In the genomic region with DNA sequence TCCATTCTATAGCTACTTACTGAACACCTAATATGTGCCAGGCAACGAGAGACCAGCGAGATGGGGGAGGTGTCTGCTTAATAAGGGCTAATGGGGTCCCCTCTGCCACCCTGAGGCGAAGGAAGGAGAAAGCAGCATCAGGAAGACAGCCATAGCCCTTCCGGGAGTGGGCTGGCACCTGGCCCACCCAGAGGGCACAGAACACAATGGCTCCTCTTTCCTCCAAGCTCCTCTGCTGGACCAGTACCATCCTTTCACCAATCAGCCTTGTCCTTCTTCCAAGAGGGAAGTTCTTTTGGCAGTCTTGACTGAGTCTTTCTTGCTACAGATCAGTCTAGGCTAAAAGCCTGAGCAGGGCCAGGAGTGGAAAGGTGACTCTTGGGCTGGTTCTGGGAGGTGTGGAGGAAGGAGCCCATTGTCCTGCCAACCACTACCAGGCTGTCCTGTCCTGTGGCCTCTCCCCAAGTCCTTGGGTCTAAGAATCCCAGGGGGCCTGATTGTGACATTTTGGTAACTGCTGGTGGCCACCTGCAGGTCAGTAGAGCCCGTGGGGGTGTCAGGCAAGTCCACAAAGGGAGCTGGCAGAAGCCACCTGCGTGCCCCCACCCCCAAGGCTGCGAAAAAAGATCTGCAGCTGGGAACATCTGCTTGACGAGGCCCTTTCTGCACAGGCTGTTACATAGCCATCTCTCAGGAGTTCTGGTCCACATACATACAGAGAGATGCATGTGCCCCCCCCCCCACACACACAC, we compare ENCODE assay signal across 7 mouse cellular contexts. TPM values are rescaled to one million over a fixed set of nuclear protein-coding genes. Genes with fewer than 3 reads are reported as not detected.
DNase-seq lines count a peak whose midpoint lies in the region; ATAC-seq lines count a peak whose summit lies in the region.

No protein-coding gene starts in this region.

- peaks cover 53% of the 10 kb centered on the region for H3K27me3 ChIP-seq in embryonic facial prominence, embryonic 13.5 days
- peaks cover 39% of the 10 kb centered on the region for H3K27me3 ChIP-seq in intestine, embryonic 14.5 days (replicated peaks; ENCODE audit: control insufficient read depth, insufficient read depth, low read length)
- peaks cover 26% of the 10 kb centered on the region for H3K27me3 ChIP-seq in neural tube, embryonic 15.5 days (replicated peaks)

- 21% methylated on average over 8 of the region's 8 CpGs for WGBS in embryonic facial prominence, embryonic 13.5 days
- WGBS in intestine, embryonic 14.5 days, result 34% methylated on average over 8 of the region's 8 CpGs
- WGBS in neural tube, embryonic 15.5 days, result 15% methylated on average over 8 of the region's 8 CpGs

- H3K27ac ChIP-seq in embryonic facial prominence, embryonic 13.5 days, result no peak overlapping the region
- no peak overlapping the region for H3K27ac ChIP-seq in intestine, embryonic 14.5 days (ENCODE audit: low read depth)
- peak overlapping the region; percentile 83 for H3K27ac ChIP-seq in neural tube, embryonic 15.5 days (replicated peaks)

- peak overlapping the region; percentile 78 for H3K4me2 ChIP-seq in embryonic facial prominence, embryonic 13.5 days
- H3K4me2 ChIP-seq in intestine, embryonic 14.5 days (ENCODE audit: low read length), result peak overlapping the region; percentile 54
- peak overlapping the region; percentile 80 for H3K4me2 ChIP-seq in neural tube, embryonic 15.5 days

- no peaks in the 10 kb centered on the region for H3K36me3 ChIP-seq in embryonic facial prominence, embryonic 13.5 days
- H3K36me3 ChIP-seq in intestine, embryonic 14.5 days (ENCODE audit: control insufficient read depth, insufficient read depth, low read length), result no peaks in the 10 kb centered on the region
- no peaks in the 10 kb centered on the region for H3K36me3 ChIP-seq in neural tube, embryonic 15.5 days

- H3K9ac ChIP-seq in embryonic facial prominence, embryonic 13.5 days, result peak overlapping the region; percentile 61
- no peak overlapping the region for H3K9ac ChIP-seq in intestine, embryonic 14.5 days (ENCODE audit: low read length)
- peak overlapping the region; percentile 50 for H3K9ac ChIP-seq in neural tube, embryonic 15.5 days (replicated peaks)

- H3K4me1 ChIP-seq in embryonic facial prominence, embryonic 13.5 days, result peaks cover 17% of the 10 kb centered on the region
- peaks cover 9% of the 10 kb centered on the region; the same call in 1 of the 2 replicates for H3K4me1 ChIP-seq in intestine, embryonic 14.5 days (replicated peaks; ENCODE audit: control insufficient read depth, insufficient read depth, low read length)
- peaks cover 64% of the 10 kb centered on the region for H3K4me1 ChIP-seq in neural tube, embryonic 15.5 days

- DNase-seq in left cerebral cortex, postnatal 4 days, result peak; percentile 67
- DNase-seq in left cerebral cortex, adult 18-20 months (ENCODE audit: low spot score in 2 of 2), result no peak
- no peak for DNase-seq in intestine, embryonic 14.5 days (ENCODE audit: low spot score)
- DNase-seq in frontal cortex, postnatal 14 days (ENCODE audit: low spot score in 2 of 2), result no peak
- no peak for DNase-seq in gastrocnemius, adult 18-20 months (ENCODE audit: low spot score)

- ATAC-seq in embryonic facial prominence, embryonic 13.5 days (ENCODE audit: insufficient number of reproducible peaks, insufficient read depth, low FRiP score, low TSS enrichment, low read depth), result no peak
- no peak for ATAC-seq in intestine, embryonic 14.5 days (replicated peaks; ENCODE audit: low FRiP score, low TSS enrichment, low read depth)
- peak; percentile 14 for ATAC-seq in neural tube, embryonic 15.5 days (ENCODE audit: low FRiP score)

- peak overlapping the region; percentile 45 for H3K4me3 ChIP-seq in embryonic facial prominence, embryonic 13.5 days
- H3K4me3 ChIP-seq in intestine, embryonic 14.5 days (ENCODE audit: low read depth, low read length), result peak overlapping the region; percentile 34
- peak overlapping the region; percentile 39 for H3K4me3 ChIP-seq in neural tube, embryonic 15.5 days (replicated peaks)

- intact Hi-C loops in left cerebral cortex, postnatal 4 days (cut with DNase I), result loop anchor here (10.0 kb wide), 1 partner anchor 76 kb away; no protein-coding TSS in a partner anchor

- H3K9me3 ChIP-seq in embryonic facial prominence, embryonic 13.5 days, result no peaks in the 10 kb centered on the region
- no peaks in the 10 kb centered on the region for H3K9me3 ChIP-seq in intestine, embryonic 14.5 days (ENCODE audit: control insufficient read depth, low read length)
- no peaks in the 10 kb centered on the region for H3K9me3 ChIP-seq in neural tube, embryonic 15.5 days (replicated peaks)

RNA-seq across cellular contexts. Expression of gene Poll, which starts 19.5 kb away (rescaled TPM):
- 1 to 10 TPM; 5.5 to 6.6 TPM for total RNA-seq in left cerebral cortex, postnatal 4 days (2021)
- total RNA-seq in left cerebral cortex, adult 18-20 months (2021), result 1 to 10 TPM; 9.4 to 9.6 TPM
- polyA plus RNA-seq in embryonic facial prominence, embryonic 13.5 days (2015; fragmentation: Nextera tagmentation; extraction: Ambion mirVana), result 13.5 and 14.4 TPM in 2 replicates
- 13.5 and 14.3 TPM in 2 replicates for polyA plus RNA-seq in intestine, embryonic 14.5 days (2014; fragmentation: Nextera tagmentation; extraction: Ambion mirVana)
- 11.0 and 11.6 TPM in 2 replicates for polyA plus RNA-seq in neural tube, embryonic 15.5 days (2015; fragmentation: Nextera tagmentation; extraction: Ambion mirVana)
- 10 to 100 TPM; 14.8 to 15.1 TPM for total RNA-seq in gastrocnemius, adult 18-20 months (2021)

RNA-seq across cellular contexts. Expression of gene Gm17018, which starts 19.6 kb away (rescaled TPM):
- 10 to 100 TPM; 34.9 to 41.2 TPM for total RNA-seq in left cerebral cortex, postnatal 4 days (2021)
- total RNA-seq in left cerebral cortex, adult 18-20 months (2021), result 10 to 100 TPM; 69.3 to 74.5 TPM
- 45.5 and 45.6 TPM in 2 replicates for polyA plus RNA-seq in embryonic facial prominence, embryonic 13.5 days (2015; fragmentation: Nextera tagmentation; extraction: Ambion mirVana)
- 41.8 and 44.0 TPM in 2 replicates for polyA plus RNA-seq in intestine, embryonic 14.5 days (2014; fragmentation: Nextera tagmentation; extraction: Ambion mirVana)
- 76.7 and 80.3 TPM in 2 replicates for polyA plus RNA-seq in neural tube, embryonic 15.5 days (2015; fragmentation: Nextera tagmentation; extraction: Ambion mirVana)
- 10 to 100 TPM; 16.7 to 19.6 TPM for total RNA-seq in gastrocnemius, adult 18-20 months (2021)
